Mouse (Mus musculus) MEL (cell line): ENCODE data around the gene Abca7. TPM values are rescaled to one million over a fixed set of nuclear protein-coding genes. Genes with fewer than 3 reads are reported as not detected.
A peak's percentile ranks its signal among the peaks of the same experiment; 100 is the strongest.

Experiments
- DNase-seq: peaks from one replicate; pipeline ENCODE4 v3.0.0; 2011; ENCODE audit warnings: low read depth, low spot score
- H3K27ac ChIP-seq: 2 replicates; pipeline ENCODE4 v1.5.1; 2012; ENCODE audit warnings: low read depth, mild to moderate bottlenecking, control low read depth, low read length, moderate library complexity; ENCODE audit not compliant: control insufficient read depth
- H3K27me3 ChIP-seq, 2 experiments: fragments of 150-350 bp in 1 of 2; sonication (generic) in 1 of 2; 2 replicates each; pipeline ENCODE4 v1.6.1; 2012; ENCODE audit warnings: low read length in 2 of 2, mild to moderate bottlenecking in 2 of 2, improper control_type of control experiment in 1 of 2, moderate library complexity in 1 of 2; ENCODE audit not compliant: insufficient read depth in 2 of 2, control insufficient read depth in 1 of 2
- H3K36me3 ChIP-seq, 2 experiments: 2 replicates each; pipeline ENCODE4 v1.6.1; 2012 to 2014; ENCODE audit warnings: low read length in 2 of 2, improper control_type of control experiment in 1 of 2, inconsistent platforms in 1 of 2, mild to moderate bottlenecking in 1 of 2; ENCODE audit not compliant: insufficient read depth in 2 of 2, control insufficient read depth in 1 of 2
- H3K4me1 ChIP-seq, 2 experiments: fragments of 150-350 bp in 1 of 2; sonication (generic) in 1 of 2; 2 replicates each; pipeline ENCODE4 v1.6.1; 2012; ENCODE audit warnings: low read length in 2 of 2, improper control_type of control experiment in 1 of 2, mild to moderate bottlenecking in 1 of 2; ENCODE audit not compliant: insufficient read depth in 2 of 2, control insufficient read depth in 1 of 2
- H3K4me3 ChIP-seq, 2 experiments: fragments of 150-350 bp in 1 of 2; sonication (generic) in 1 of 2; 2 replicates each; pipeline ENCODE4 v1.5.1; 2012; ENCODE audit warnings: low read depth in 2 of 2, low read length in 2 of 2, mild to moderate bottlenecking in 2 of 2, moderate library complexity in 2 of 2, control low read depth in 1 of 2, improper control_type of control experiment in 1 of 2; ENCODE audit not compliant: control insufficient read depth in 1 of 2, insufficient read depth in 1 of 2
- H3K79me2 ChIP-seq: 2 replicates; pipeline ENCODE4 v1.6.1; 2012; ENCODE audit warnings: mild to moderate bottlenecking, low read length, moderate library complexity; ENCODE audit not compliant: control insufficient read depth, poor library complexity, insufficient read depth
- H3K9ac ChIP-seq: 2 replicates; pipeline ENCODE4 v1.6.1; 2012; ENCODE audit warnings: low read depth, mild to moderate bottlenecking, control low read depth, low read length, moderate library complexity; ENCODE audit not compliant: control insufficient read depth, poor library complexity, severe bottlenecking
- H3K9me3 ChIP-seq: fragments of 150-350 bp; sonication (generic); replicated peaks from 2 replicates; pipeline ENCODE4 v1.6.1; 2012; ENCODE audit warnings: mild to moderate bottlenecking, low read length, improper control_type of control experiment, moderate library complexity; ENCODE audit not compliant: insufficient read depth
- CHD1 ChIP-seq: IDR thresholded peaks from 2 replicates; pipeline ENCODE4 v1.6.1; 2012; ENCODE audit warnings: low read depth, mild to moderate bottlenecking, inconsistent platforms, low read length, improper control_type of control experiment
- EP300 ChIP-seq, 2 experiments: IDR thresholded peaks; 2 replicates each; pipeline ENCODE4 v1.6.1; 2011; ENCODE audit warnings: improper control_type of control experiment in 2 of 2, low read length in 2 of 2, low read depth in 1 of 2, mild to moderate bottlenecking in 1 of 2
- ETS1 ChIP-seq: IDR thresholded peaks from 2 replicates; pipeline ENCODE4 v1.6.1; 2012; ENCODE audit warnings: low read depth, mild to moderate bottlenecking, inconsistent platforms, low read length, improper control_type of control experiment, moderate library complexity
- KAT2A ChIP-seq: conservative IDR thresholded peaks from 2 replicates; pipeline ENCODE4 v1.6.1; 2012; ENCODE audit warnings: low read depth, low read length, improper control_type of control experiment, inconsistent platforms
- MAX ChIP-seq: IDR thresholded peaks from 2 replicates; pipeline ENCODE4 v1.6.1; 2011; ENCODE audit warnings: low read length, improper control_type of control experiment
- MYB ChIP-seq: IDR thresholded peaks from 2 replicates; pipeline ENCODE4 v1.6.1; 2011; ENCODE audit warnings: mild to moderate bottlenecking, low read depth, low read length, improper control_type of control experiment
- MYC ChIP-seq: IDR thresholded peaks from 2 replicates; pipeline ENCODE4 v1.6.1; 2011; ENCODE audit warnings: low read depth, mild to moderate bottlenecking, low read length, improper control_type of control experiment, moderate library complexity
- NELFE ChIP-seq: IDR thresholded peaks from 2 replicates; pipeline ENCODE4 v1.6.1; 2011; ENCODE audit warnings: low read depth, low read length, improper control_type of control experiment
- POLR2A ChIP-seq, 2 experiments: IDR thresholded peaks; 2 replicates each; pipeline ENCODE4 v1.6.1; 2011 to 2012; ENCODE audit warnings: low read length in 2 of 2, mild to moderate bottlenecking in 2 of 2, control low read depth in 1 of 2, improper control_type of control experiment in 1 of 2, low read depth in 1 of 2, moderate library complexity in 1 of 2; ENCODE audit not compliant: control insufficient read depth in 1 of 2, insufficient read depth in 1 of 2, poor library complexity in 1 of 2
- RAD21 ChIP-seq: IDR thresholded peaks from 2 replicates; pipeline ENCODE4 v1.6.1; 2011; ENCODE audit warnings: mild to moderate bottlenecking, low read depth, low read length, improper control_type of control experiment
- RCOR1 ChIP-seq: IDR thresholded peaks from 2 replicates; pipeline ENCODE4 v1.6.1; 2012; ENCODE audit warnings: low read depth, mild to moderate bottlenecking, inconsistent platforms, low read length, improper control_type of control experiment
- TAL1 ChIP-seq: IDR thresholded peaks from 2 replicates; pipeline ENCODE4 v1.6.1; 2012; ENCODE audit warnings: mild to moderate bottlenecking, inconsistent platforms, low read length, moderate library complexity, mixed read lengths
- TBP ChIP-seq: IDR thresholded peaks from 2 replicates; pipeline ENCODE4 v1.8.0; 2011; ENCODE audit warnings: low read depth, low read length, improper control_type of control experiment
- TCF12 ChIP-seq: IDR thresholded peaks from 2 replicates; pipeline ENCODE4 v1.6.1; 2014; ENCODE audit warnings: low read depth, mild to moderate bottlenecking, inconsistent platforms, low read length, improper control_type of control experiment, moderate library complexity
- USF2 ChIP-seq, 2 experiments: IDR thresholded peaks; 2 replicates each; pipeline ENCODE4 v1.6.1; 2011 to 2012; ENCODE audit warnings: improper control_type of control experiment in 2 of 2, low read length in 2 of 2, borderline replicate concordance in 1 of 2, inconsistent platforms in 1 of 2, low read depth in 1 of 2, mild to moderate bottlenecking in 1 of 2; ENCODE audit not compliant: insufficient read depth in 1 of 2
- ZKSCAN1 ChIP-seq: IDR thresholded peaks from 2 replicates; pipeline ENCODE4 v1.6.1; 2012; ENCODE audit warnings: low read depth, mild to moderate bottlenecking, inconsistent platforms, low read length, improper control_type of control experiment, moderate library complexity
- polyA plus RNA-seq, 2 experiments: library from polyadenylated mRNA; stranded (reverse) in 1 of 2; unstranded in 1 of 2; fragments of >175 nt in 1 of 2; fragments of >200 nt in 1 of 2; gene quantifications; 2 replicates each; pipeline versions ENCODE4 v1.2.1 to v1.2.4; 2012; ENCODE audit warnings: low replicate concordance in 2 of 2, low read depth in 1 of 2; ENCODE audit not compliant: insufficient read length in 2 of 2, insufficient read depth in 1 of 2, missing spikeins in 1 of 2
- total RNA-seq: library from RNA; depleted of rRNA; stranded (reverse); fragments of 300-350 nt; gene quantifications from 2 replicates; pipeline ENCODE4 v1.2.3, GENCODE M21; 2012

The Abca7 gene
- total and polyA plus RNA-seq, 3 experiments, result 7.7 to 16.8 TPM; not detected in 1

DNA sequence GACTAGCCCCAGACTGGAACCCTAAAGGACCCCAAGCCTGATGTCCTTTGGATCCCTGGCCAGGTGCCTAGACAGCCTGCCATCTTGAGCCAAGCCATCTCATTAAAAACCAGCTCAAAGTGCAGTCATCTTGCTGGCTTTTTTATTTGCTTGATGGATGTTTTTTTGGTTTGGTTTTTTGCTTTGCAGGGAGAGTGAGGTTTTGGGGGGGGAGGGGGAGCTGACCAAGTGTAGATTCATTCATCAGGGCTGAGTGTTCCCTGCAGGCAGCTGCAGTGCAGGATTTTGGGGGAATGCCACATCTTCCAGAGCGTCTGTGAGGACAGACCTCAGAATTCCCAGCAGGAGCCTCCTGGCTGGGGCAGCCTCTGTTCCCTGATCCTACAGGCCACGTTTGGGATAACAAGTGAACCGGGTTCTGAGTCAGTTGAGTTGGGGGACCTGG lies 27.1 kb upstream of the Abca7 start:
- no peak overlapping the region for H3K27ac ChIP-seq

DNA sequence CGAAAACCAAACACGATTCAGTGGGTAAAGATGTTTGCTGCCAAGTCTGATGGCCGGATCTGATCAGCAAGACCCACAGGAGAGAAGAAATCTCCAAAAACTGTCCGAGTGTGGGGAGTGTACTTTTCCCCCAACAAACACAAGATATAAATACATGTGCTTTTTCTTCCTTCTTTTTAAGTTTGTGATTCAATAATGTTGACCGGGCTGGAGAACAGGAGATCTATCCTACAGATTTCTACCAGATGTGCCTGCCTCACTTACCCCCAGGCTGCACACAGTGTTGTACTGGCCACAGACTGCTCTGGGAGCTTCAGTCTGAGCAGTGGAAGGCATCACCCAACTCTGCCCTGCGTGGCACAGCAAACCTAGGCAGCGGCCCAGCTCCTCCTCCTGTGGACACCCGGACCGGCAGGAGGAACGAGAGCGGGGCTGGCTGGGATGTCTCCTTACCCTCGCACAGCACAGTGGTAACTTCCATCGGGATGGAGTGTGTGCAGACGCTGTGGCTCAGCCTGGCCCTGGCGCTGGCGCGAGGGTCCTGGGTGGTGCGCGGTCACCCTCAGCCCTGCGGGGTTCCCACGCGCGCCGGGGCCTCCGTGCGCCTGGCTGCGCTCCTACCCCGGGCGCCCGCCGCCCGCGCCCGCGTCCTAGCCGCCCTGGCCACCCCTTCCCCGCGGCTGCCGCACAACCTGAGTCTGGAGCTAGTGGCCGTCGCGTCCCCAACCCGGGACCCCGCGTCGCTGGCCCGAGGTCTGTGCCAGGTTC lies 25.7 kb upstream of the Abca7 start, which contains the start of gene Grin3b:
Gene Grin3b, plus strand, starts transcription at position 301 of the 768 bp plus-strand sequence.
- Histone ChIP-seq H3K9me3 (no peaks in the 10 kb centered on the region), H3K36me3 (no peaks in the 10 kb centered on the region; a peak in 1 of 4 replicates), H3K27ac (no peak within 1 kb of the TSS), H3K4me1 (no peaks in the 10 kb centered on the region), H3K9ac (no peak within 1 kb of the TSS), H3K79me2 (no peaks in the 10 kb centered on the region), H3K27me3 (no peaks in the 10 kb centered on the region), H3K4me3 (no peak within 1 kb of the TSS)
- no peak for TF ChIP-seq RCOR1
- TF ChIP-seq MYC, result no peak
- TF ChIP-seq USF2 (IDR thresholded peaks at IDR 0.05; ENCODE audit: borderline replicate concordance in 1 of 2, insufficient read depth in 1 of 2, low read depth in 1 of 2, low read length in 2 of 2), result no peak
- no peak for TF ChIP-seq EP300 (IDR thresholded peaks at IDR 0.05; ENCODE audit: low read depth in 1 of 2, low read length in 2 of 2)
- DNase-seq, result no peak

More for the DNA sequence above, 27.1 kb upstream of the Abca7 start:
- Histone ChIP-seq H3K79me2 (no peaks in the 10 kb centered on the region), H3K27me3 (no peaks in the 10 kb centered on the region), H3K9ac (no peak overlapping the region), H3K4me3 (no peak overlapping the region), H3K36me3 (no peaks in the 10 kb centered on the region; a peak in 1 of 4 replicates), H3K9me3 (no peaks in the 10 kb centered on the region), H3K4me1 (no peaks in the 10 kb centered on the region)
- no peak for DNase-seq
- TF ChIP-seq POLR2A (IDR thresholded peaks at IDR 0.05; ENCODE audit: control insufficient read depth in 1 of 2, insufficient read depth in 1 of 2, low read depth in 1 of 2, low read length in 2 of 2, poor library complexity in 1 of 2), result peak in 1 of 2 experiments; percentile 18; a peak in 1 of 4 replicates
- TF ChIP-seq MYB, result no peak

DNA sequence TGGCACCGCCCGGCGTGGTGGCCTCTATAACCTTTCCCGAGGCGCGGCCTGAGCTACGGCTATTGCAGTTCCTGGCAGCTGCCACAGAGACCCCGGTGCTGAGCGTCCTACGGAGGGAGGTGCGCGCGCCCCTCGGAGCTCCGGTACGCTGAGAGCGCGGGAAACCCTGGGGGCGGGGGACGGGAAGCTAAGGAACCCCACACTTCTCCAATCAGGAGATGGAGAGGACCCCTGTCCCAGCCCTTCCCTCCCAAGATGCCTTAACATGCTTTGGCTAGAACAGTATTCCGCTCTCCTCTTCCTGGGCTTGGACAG lies 25.2 kb upstream of the Abca7 start:
- H3K79me2 ChIP-seq, result no peaks in the 10 kb centered on the region
- no peak overlapping the region for H3K4me3 ChIP-seq
- no peaks in the 10 kb centered on the region for H3K27me3 ChIP-seq
- H3K27ac ChIP-seq, result no peak overlapping the region
- TF ChIP-seq EP300 (IDR thresholded peaks at IDR 0.05; ENCODE audit: low read depth in 1 of 2, low read length in 2 of 2), result no peak
- TF ChIP-seq MYC, result no peak
- TF ChIP-seq MAX, result no peak
- no peak for TF ChIP-seq TBP
- TF ChIP-seq TAL1, result no peak
- TF ChIP-seq CHD1, result no peak
- TF ChIP-seq RAD21, result no peak
- TF ChIP-seq ETS1, result no peak
- TF ChIP-seq NELFE, result no peak
- TF ChIP-seq TCF12, result no peak
- TF ChIP-seq KAT2A, result no peak
- TF ChIP-seq ZKSCAN1, result no peak
- TF ChIP-seq, all 39 proteins: peak for 0
- H3K9ac ChIP-seq, result no peak overlapping the region
- no peaks in the 10 kb centered on the region for H3K9me3 ChIP-seq
- H3K36me3 ChIP-seq, result no peaks in the 10 kb centered on the region; a peak in 1 of 4 replicates
- H3K4me1 ChIP-seq, result no peaks in the 10 kb centered on the region
- DNase-seq, result no peak
